Mouse (Mus musculus) lung, embryonic 14.5 days (tissue): Measurements from ENCODE around the gene Agap2. TPM values are rescaled to one million over a fixed set of nuclear protein-coding genes. Genes with fewer than 3 reads are reported as not detected.
A peak's percentile ranks its signal among the peaks of the same experiment; 100 is the strongest.
"Not testable (repeated sequence)": the region's sequence is repeated elsewhere in the genome, so short reads cannot be mapped to it uniquely, and the experiment has no call there.

Source experiments
- ATAC-seq: fragments of 200-750 bp; cut with Nextera tagmentation; 2 replicates; pipeline ENCODE4 v1.8.0; 2017; ENCODE audit warnings: mild to moderate bottlenecking, moderate TSS enrichment, moderate library complexity; ENCODE audit not compliant: insufficient read depth
- DNase-seq: peaks from one replicate; pipeline ENCODE4 v3.0.0-alpha.2; 2015
- H3K27ac ChIP-seq: fragments of 300-500 bp; sonication (generic); 2 replicates; pipeline ENCODE4 v1.5.1; 2014; ENCODE audit warnings: low read depth, mild to moderate bottlenecking, moderate library complexity
- H3K27me3 ChIP-seq: fragments of 300-500 bp; sonication (generic); 2 replicates; pipeline ENCODE4 v1.6.1; 2014; ENCODE audit warnings: low read length, control low read depth; ENCODE audit not compliant: insufficient read depth
- H3K36me3 ChIP-seq: fragments of 300-500 bp; sonication (generic); 2 replicates; pipeline ENCODE4 v1.6.1; 2014; ENCODE audit warnings: control low read depth; ENCODE audit not compliant: insufficient read depth
- H3K4me1 ChIP-seq: fragments of 300-500 bp; sonication (generic); 2 replicates; pipeline ENCODE4 v1.6.1; 2014; ENCODE audit warnings: antibody characterized with exemption, control low read depth; ENCODE audit not compliant: insufficient read depth
- H3K4me2 ChIP-seq: fragments of 300-500 bp; sonication (generic); 2 replicates; pipeline ENCODE4 v1.6.1; 2014; ENCODE audit warnings: mild to moderate bottlenecking
- H3K4me3 ChIP-seq: fragments of 300-500 bp; sonication (generic); 2 replicates; pipeline ENCODE4 v1.5.1; 2014; ENCODE audit warnings: low read depth, low read length
- H3K9ac ChIP-seq: fragments of 300-500 bp; sonication (generic); 2 replicates; pipeline ENCODE4 v1.6.1; 2014
- H3K9me3 ChIP-seq: fragments of 300-500 bp; sonication (generic); 2 replicates; pipeline ENCODE4 v1.6.1; 2016; ENCODE audit warnings: low read depth, low read length, control low read depth
- CTCF ChIP-seq: IDR thresholded peaks from 2 replicates; pipeline ENCODE4 v1.5.1; 2016; ENCODE audit warnings: antibody characterized with exemption, low read depth
- WGBS: fragments of 180-500 bp; shearing (Covaris S2); extraction: QIAGEN DNeasy Blood & Tissue Kit; methylation state at CpG from one replicate; pipeline ENCODE4 v1.1.7; 2014; 5-methylcytosine and 5-hydroxymethylcytosine counted together
- polyA plus RNA-seq: library from polyadenylated mRNA; unstranded; fragments of >200 nt; fragmentation: Nextera tagmentation; extraction: Ambion mirVana; gene quantifications from 2 replicates; pipeline ENCODE4 v1.2.1, GENCODE M21; 2014

The Agap2 gene
- polyA plus RNA-seq, 1 experiment from 2014 or later: 0.07 TPM

DNA sequence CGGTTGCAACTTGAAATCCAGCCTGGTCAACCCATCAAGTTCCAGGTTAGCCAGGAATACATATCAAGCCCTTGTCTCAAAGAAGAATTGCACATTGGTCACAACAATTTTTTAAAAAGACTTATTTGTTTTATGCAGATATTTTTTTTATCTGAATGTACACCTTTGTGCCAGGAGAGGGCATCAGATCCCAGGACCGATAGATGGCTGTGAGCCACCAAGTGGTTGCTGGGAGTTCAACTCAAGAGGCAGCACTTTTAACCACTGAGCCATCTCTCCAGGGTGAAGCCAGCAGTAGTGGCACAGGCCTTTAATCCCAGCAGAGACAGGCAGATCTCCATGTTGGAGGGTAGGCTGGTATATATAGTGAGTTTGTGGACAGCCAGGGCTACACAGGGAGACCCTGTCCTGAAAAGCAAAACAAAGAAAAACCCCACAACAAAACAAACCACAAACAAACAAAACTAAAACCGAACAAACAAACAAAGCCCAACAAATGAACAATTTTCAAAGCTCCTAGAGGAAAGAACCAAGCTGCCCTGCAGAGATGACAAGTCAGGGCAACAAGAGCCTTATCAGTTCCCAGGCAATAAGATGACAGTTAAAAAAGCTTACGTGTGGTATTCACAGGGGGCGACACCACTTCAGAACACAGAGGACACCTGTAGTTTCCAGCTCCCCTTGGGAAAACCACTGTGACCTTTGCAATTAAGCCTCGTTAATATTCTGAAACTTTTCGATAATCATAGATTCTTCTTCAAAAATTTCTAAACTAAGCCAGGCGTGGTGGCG lies 50.3 kb downstream of the Agap2 start:
- Histone ChIP-seq H3K27ac (no peak overlapping the region), H3K4me1 (peaks cover under 1% of the 10 kb centered on the region; the same call in 1 of the 2 replicates), H3K9me3 (no peaks in the 10 kb centered on the region), H3K4me3 (no peak overlapping the region), H3K9ac (no peak overlapping the region), H3K4me2 (no peak overlapping the region), H3K27me3 (no peaks in the 10 kb centered on the region), H3K36me3 (no peaks in the 10 kb centered on the region)
- WGBS: 72% methylated on average over 9 of the region's 9 CpGs
- peak; percentile 58 for DNase-seq
- no peak for ATAC-seq
- peak; percentile 52 for TF ChIP-seq CTCF

DNA sequence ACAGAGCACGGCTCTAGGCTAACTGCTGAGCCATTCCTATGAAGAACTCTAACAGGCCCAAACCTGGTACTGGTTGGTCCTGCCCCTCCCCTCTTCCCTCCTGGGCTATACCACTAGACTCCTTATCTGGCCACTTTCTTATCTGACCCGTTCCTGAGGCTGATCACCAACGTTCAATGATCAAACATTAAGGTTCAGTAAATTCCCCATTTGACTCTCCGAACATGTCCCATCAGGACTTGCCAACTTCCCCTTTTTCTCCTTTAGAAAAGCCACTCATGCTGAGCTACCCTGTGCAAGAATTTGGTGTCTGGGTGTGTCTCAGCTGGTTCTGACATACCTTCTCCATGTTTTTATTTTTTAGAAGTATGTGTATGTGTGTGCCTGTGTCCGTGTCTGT lies 51.5 kb downstream of the Agap2 start:
- Histone ChIP-seq H3K4me2 (no peak overlapping the region), H3K9ac (no peak overlapping the region), H3K4me1 (no peaks in the 10 kb centered on the region; the same call in 1 of the 2 replicates), H3K27me3 (no peaks in the 10 kb centered on the region), H3K4me3 (no peak overlapping the region), H3K36me3 (no peaks in the 10 kb centered on the region), H3K9me3 (no peaks in the 10 kb centered on the region), H3K27ac (no peak overlapping the region)
- WGBS: 64% methylated on average over 5 of the region's 5 CpGs
- no peak for TF ChIP-seq CTCF
- ATAC-seq (no peak), DNase-seq (no peak)

DNA sequence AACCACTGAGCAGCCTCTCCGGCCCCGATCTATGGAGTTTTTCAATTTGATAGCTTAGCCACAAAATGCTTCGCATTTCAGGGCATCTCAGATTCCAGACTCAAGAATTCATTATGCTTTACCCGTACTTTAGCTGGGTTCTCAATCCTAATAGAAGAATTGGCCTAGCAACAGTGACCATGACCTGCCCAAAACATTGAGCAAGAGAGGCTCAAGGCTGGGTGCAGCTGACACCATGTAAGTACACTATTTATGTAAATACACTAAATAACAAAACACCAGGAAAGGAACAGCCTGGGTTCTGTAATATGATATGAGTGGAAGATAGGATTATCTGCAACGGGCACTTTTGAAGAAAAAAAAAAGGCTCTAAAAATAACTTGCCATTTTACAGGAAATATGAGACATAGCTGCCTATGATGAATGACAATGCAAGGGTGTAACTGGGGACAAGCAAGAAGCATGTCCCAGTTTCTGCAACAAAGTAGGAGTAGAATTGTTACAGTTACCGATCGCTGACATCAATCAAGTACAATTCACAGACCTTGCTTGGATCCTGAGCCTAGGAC lies 52.7 kb downstream of the Agap2 start:
- H3K4me3 ChIP-seq: no peak overlapping the region
- no peaks in the 10 kb centered on the region; the same call in 1 of the 2 replicates for H3K4me1 ChIP-seq
- H3K9ac ChIP-seq: no peak overlapping the region
- no peak overlapping the region for H3K27ac ChIP-seq
- H3K27me3 ChIP-seq: no peaks in the 10 kb centered on the region
- H3K9me3 ChIP-seq: no peaks in the 10 kb centered on the region
- no peak for TF ChIP-seq CTCF
- 64% methylated on average over 7 of the region's 7 CpGs for WGBS
- DNase-seq (no peak), ATAC-seq (no peak)
- no peaks in the 10 kb centered on the region for H3K36me3 ChIP-seq
- H3K4me2 ChIP-seq: no peak overlapping the region

DNA sequence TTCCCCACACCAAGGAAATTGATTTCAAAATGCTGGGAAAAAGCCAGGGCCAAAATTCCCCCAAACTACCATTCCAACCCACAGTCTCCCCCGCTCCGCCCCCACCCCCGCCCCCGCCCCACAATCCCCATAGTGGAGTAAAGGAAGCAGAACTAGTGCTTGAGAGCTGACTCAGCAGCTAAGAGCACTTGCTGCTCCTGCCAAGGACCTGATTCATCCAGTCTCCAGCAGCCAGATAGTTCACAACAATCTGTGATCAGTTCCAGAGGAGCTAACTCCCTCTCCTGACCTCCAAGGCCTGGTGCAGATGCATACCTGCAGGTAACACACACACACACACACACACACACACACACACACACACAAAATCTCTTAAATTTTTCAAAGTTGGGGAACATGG lies 54.3 kb downstream of the Agap2 start:
- H3K4me3 ChIP-seq: no peak overlapping the region
- 71% methylated on average over 4 of the region's 4 CpGs for WGBS
- no peak overlapping the region for H3K27ac ChIP-seq
- H3K4me1 ChIP-seq: no peaks in the 10 kb centered on the region
- ATAC-seq: no peak
- H3K9ac ChIP-seq: no peak overlapping the region
- no peaks in the 10 kb centered on the region for H3K36me3 ChIP-seq
- no peaks in the 10 kb centered on the region for H3K9me3 ChIP-seq
- DNase-seq: peak; percentile 8
- no peak overlapping the region for H3K4me2 ChIP-seq
- no peaks in the 10 kb centered on the region for H3K27me3 ChIP-seq
- no peak for TF ChIP-seq CTCF

DNA sequence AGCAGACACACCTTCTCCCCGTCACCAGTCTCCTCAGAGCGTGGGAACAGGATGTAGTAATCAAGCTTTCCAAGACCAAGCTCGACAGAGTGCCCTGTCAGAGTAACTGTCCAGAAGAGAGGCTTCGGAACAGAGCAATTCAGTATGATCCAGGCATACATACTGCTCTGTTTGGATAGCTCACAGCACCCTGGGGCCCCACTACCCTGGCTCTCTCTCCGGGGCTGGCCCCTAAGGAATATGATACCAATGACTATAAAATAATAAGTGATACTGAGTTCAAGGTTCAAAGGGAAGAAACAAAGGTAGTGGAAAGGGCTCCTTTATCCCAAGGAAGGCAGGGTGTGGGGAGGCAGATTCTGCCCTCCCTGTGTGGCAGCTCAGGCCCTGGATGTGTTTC lies 57.4 kb downstream of the Agap2 start:
- Histone ChIP-seq H3K9ac (no peak overlapping the region), H3K36me3 (no peaks in the 10 kb centered on the region), H3K9me3 (no peaks in the 10 kb centered on the region), H3K27me3 (no peaks in the 10 kb centered on the region), H3K27ac (no peak overlapping the region), H3K4me3 (no peak overlapping the region), H3K4me2 (no peak overlapping the region), H3K4me1 (no peaks in the 10 kb centered on the region)
- WGBS: 41% methylated on average over 5 of the region's 5 CpGs
- no peak for TF ChIP-seq CTCF
- DNase-seq (no peak), ATAC-seq (no peak)

GRCm38 (mm10) chr10:127134394-127135035 lies 59.4 kb downstream of the Agap2 start:
- not testable (repeated sequence) for H3K4me3 ChIP-seq, H3K27me3 ChIP-seq, H3K36me3 ChIP-seq, H3K27ac ChIP-seq, ATAC-seq, H3K4me2 ChIP-seq, H3K9ac ChIP-seq, H3K9me3 ChIP-seq, H3K4me1 ChIP-seq
- peak; percentile 30 for DNase-seq
- WGBS: 56% methylated on average over 3 of the region's 3 CpGs
- peak; percentile 46 for TF ChIP-seq CTCF
